Mouse (Mus musculus): ENCODE measurements around the gene Zmiz2. TPM values are rescaled to one million over a fixed set of nuclear protein-coding genes. Genes with fewer than 3 reads are reported as not detected.
"Not testable (repeated sequence)": the region's sequence is repeated elsewhere in the genome, so short reads cannot be mapped to it uniquely, and the experiment has no call there.

Gene Zmiz2
- total RNA-seq, 1 experiment from 2014 or later = 16.3 TPM

GRCm38 (mm10) chr11:6416405-6417034 lies 27.6 kb downstream of the Zmiz2 start:
- ATAC-seq (replicated peaks; ENCODE audit: insufficient number of reproducible peaks, low FRiP score, low TSS enrichment, poor library complexity, severe bottlenecking) = peak; percentile 58

- ATAC-seq (replicated peaks; ENCODE audit: insufficient number of reproducible peaks, low FRiP score, low TSS enrichment, poor library complexity, severe bottlenecking) = no peak
These were observed 28.2 kb downstream of the Zmiz2 start for GRCm38 (mm10) chr11:6417069-6417468.

- no peak for ATAC-seq (replicated peaks; ENCODE audit: insufficient number of reproducible peaks, low FRiP score, low TSS enrichment, poor library complexity, severe bottlenecking)
These were observed 28.6 kb downstream of the Zmiz2 start for GRCm38 (mm10) chr11:6417490-6417889.

GRCm38 (mm10) chr11:6418751-6419150 lies 29.9 kb downstream of the Zmiz2 start:
- ATAC-seq (replicated peaks; ENCODE audit: insufficient number of reproducible peaks, low FRiP score, low TSS enrichment, poor library complexity, severe bottlenecking) = no peak

GRCm38 (mm10) chr11:6419156-6419555 lies 30.3 kb downstream of the Zmiz2 start:
- not testable (repeated sequence) for ATAC-seq (replicated peaks; ENCODE audit: insufficient number of reproducible peaks, low FRiP score, low TSS enrichment, poor library complexity, severe bottlenecking)

- no peak for ATAC-seq (replicated peaks; ENCODE audit: insufficient number of reproducible peaks, low FRiP score, low TSS enrichment, poor library complexity, severe bottlenecking)
These were observed 31.4 kb downstream of the Zmiz2 start for GRCm38 (mm10) chr11:6420283-6420703.

- no peak for ATAC-seq (replicated peaks; ENCODE audit: insufficient number of reproducible peaks, low FRiP score, low TSS enrichment, poor library complexity, severe bottlenecking)
These were observed 32.0 kb downstream of the Zmiz2 start for GRCm38 (mm10) chr11:6420722-6421350.

GRCm38 (mm10) chr11:6430186-6430585 lies 41.3 kb downstream of the Zmiz2 start:
- ATAC-seq (replicated peaks; ENCODE audit: insufficient number of reproducible peaks, low FRiP score, low TSS enrichment, poor library complexity, severe bottlenecking) = no peak

- peak; percentile 96 for ATAC-seq (replicated peaks; ENCODE audit: insufficient number of reproducible peaks, low FRiP score, low TSS enrichment, poor library complexity, severe bottlenecking)
These were observed 47.6 kb downstream of the Zmiz2 start for GRCm38 (mm10) chr11:6436442-6436841.

GRCm38 (mm10) chr11:6437667-6438066 lies 48.8 kb downstream of the Zmiz2 start:
- no peak for ATAC-seq (replicated peaks; ENCODE audit: insufficient number of reproducible peaks, low FRiP score, low TSS enrichment, poor library complexity, severe bottlenecking)

- ATAC-seq (replicated peaks; ENCODE audit: insufficient number of reproducible peaks, low FRiP score, low TSS enrichment, poor library complexity, severe bottlenecking) = no peak
These were observed 51.3 kb downstream of the Zmiz2 start for GRCm38 (mm10) chr11:6440171-6440570.

GRCm38 (mm10) chr11:6442566-6442965 lies 53.7 kb downstream of the Zmiz2 start:
- no peak for ATAC-seq (replicated peaks; ENCODE audit: insufficient number of reproducible peaks, low FRiP score, low TSS enrichment, poor library complexity, severe bottlenecking)

- no peak for ATAC-seq (replicated peaks; ENCODE audit: insufficient number of reproducible peaks, low FRiP score, low TSS enrichment, poor library complexity, severe bottlenecking)
These were observed 54.2 kb downstream of the Zmiz2 start for GRCm38 (mm10) chr11:6443102-6443501.

- no peak for ATAC-seq (replicated peaks; ENCODE audit: insufficient number of reproducible peaks, low FRiP score, low TSS enrichment, poor library complexity, severe bottlenecking)
These were observed 54.8 kb downstream of the Zmiz2 start for GRCm38 (mm10) chr11:6443727-6444076.

- peak; percentile 99 for ATAC-seq (replicated peaks; ENCODE audit: insufficient number of reproducible peaks, low FRiP score, low TSS enrichment, poor library complexity, severe bottlenecking)
These were observed 55.4 kb downstream of the Zmiz2 start, which contains the start of gene H2afv for GRCm38 (mm10) chr11:6444077-6444853. H2afv (minus strand) TSS chr11:6444443.

GRCm38 (mm10) chr11:6445441-6445840 lies 56.6 kb downstream of the Zmiz2 start:
- no peak for ATAC-seq (replicated peaks; ENCODE audit: insufficient number of reproducible peaks, low FRiP score, low TSS enrichment, poor library complexity, severe bottlenecking)

GRCm38 (mm10) chr11:6445951-6446350 lies 57.1 kb downstream of the Zmiz2 start:
- ATAC-seq (replicated peaks; ENCODE audit: insufficient number of reproducible peaks, low FRiP score, low TSS enrichment, poor library complexity, severe bottlenecking) = no peak

GRCm38 (mm10) chr11:6447493-6447892 lies 58.6 kb downstream of the Zmiz2 start:
- no peak for ATAC-seq (replicated peaks; ENCODE audit: insufficient number of reproducible peaks, low FRiP score, low TSS enrichment, poor library complexity, severe bottlenecking)

- not testable (repeated sequence) for ATAC-seq (replicated peaks; ENCODE audit: insufficient number of reproducible peaks, low FRiP score, low TSS enrichment, poor library complexity, severe bottlenecking)
These were observed 59.3 kb downstream of the Zmiz2 start for GRCm38 (mm10) chr11:6448155-6448554.

Measured in monocyte, adult 5-6 weeks (primary cell).